Mouse (Mus musculus) cerebellum, adult 8-10 months (tissue): ENCODE measurements around the gene Hmgcs2.

Experiments
- DNase-seq: peaks from one replicate; pipeline ENCODE4 v3.0.0; 2022

The Hmgcs2 gene

DNA sequence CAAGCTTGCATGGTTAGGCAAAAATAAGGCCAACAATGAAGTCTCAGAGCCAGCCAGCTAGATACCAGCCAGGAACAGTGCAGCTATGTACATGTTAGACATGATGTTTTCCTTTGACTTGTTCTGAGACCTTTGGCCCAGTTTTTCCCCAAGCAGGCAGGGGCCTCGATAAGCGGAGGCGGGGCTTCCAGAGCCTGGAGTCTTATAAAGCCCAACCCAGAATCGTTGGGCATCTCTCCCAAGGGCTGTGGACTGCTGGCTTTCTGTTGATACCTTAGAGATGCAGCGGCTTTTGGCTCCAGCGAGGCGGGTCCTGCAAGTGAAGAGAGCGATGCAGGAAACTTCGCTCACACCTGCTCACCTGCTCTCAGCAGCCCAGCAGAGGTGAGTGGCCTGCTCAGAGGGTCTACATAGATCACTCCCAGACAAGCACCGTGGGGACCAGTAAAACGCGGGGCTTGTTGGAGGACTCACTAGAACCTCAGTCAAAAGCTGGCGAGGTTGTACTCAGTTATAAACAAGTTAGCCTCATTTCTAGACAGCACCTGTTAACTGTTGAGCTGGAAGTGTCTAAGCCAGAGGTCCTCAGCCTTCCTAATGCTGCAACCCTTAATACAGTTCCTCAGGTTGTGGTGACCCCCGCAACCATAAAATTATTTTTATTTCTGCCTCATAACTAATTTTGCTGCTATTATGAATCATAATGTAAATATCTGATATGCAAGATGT is at the start of gene Hmgcs2:
Hmgcs2 (plus strand) TSS at position 232 of the 729 bp plus-strand sequence.
- no peak for DNase-seq

DNA sequence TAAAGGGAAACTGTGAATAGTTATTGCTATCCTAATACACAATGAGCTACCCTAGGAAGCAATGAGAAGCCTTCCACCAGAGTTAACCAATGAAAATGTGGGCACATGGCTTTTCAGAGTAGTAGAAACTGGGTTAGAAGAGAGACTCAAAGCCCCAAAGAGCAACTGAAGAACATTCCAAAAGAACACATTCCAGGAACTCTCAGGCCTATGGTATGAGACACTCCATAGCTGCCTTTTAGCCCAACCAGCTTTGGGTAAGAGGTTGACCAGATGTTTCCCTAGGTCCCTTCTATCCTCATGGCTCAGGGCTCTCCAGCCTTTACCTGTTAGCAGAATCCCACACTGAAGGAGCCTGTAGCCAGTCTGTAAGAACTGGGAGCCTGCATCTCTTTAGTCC is 46.7 kb upstream of the Hmgcs2 start:
- DNase-seq: no peak

DNA sequence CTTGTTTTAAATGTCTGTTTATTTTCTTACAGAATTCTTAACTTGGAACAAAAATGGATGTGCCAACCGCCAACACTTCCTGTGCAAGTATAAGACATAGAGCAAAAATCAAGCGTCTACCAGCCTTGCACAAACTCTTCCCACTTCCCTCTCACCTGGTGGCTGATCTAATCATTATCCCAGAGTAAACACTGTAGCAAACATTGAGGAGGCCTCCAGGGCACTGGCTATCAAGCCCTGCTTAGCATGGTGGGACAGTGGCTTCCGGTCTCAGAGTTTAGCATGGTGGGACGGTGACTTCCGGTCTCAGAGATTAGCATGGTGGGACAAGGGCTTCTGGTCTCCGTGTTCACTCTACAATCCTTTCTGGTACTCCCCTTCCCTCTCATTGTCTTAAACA is 44.0 kb upstream of the Hmgcs2 start:
- DNase-seq: no peak

DNA sequence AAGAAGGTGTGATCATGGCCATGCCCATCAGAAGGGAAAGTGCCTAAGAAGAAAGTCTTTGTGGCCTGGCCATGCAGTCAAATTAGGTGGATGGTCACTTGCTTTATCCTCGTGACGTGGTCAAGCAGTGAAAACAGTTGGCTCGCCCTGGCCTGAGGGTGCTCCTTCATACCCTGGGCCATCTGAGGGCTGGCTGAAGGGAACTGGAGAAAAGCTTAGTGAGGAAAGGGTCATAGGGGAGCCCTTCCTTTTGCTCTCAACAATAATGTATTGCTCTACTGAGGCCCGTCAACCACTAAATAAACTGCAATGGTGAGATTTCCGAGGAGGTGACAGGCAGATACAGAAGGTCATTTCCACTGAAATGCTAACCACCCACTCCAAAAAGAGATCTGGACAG is 43.0 kb upstream of the Hmgcs2 start:
- no peak for DNase-seq

DNA sequence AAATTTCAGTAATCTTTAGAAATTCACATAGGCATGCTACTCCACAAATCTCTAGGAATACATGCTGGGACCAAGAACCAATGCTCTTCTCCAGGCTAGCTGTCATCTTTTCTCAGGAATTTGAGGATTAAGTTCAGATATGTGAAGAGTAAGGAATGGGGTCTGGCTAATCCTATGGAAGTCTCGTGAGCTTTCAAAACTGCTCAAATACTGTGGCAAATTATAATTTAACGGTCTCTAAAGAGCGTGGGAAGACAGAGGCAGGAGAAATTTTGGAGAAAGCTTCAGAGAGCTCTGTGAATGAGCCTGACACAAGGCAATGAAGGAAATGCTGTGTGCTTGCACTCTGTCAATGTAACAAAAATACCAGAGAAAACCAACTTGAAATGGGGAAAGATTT is 42.1 kb upstream of the Hmgcs2 start:
- DNase-seq: no peak

DNA sequence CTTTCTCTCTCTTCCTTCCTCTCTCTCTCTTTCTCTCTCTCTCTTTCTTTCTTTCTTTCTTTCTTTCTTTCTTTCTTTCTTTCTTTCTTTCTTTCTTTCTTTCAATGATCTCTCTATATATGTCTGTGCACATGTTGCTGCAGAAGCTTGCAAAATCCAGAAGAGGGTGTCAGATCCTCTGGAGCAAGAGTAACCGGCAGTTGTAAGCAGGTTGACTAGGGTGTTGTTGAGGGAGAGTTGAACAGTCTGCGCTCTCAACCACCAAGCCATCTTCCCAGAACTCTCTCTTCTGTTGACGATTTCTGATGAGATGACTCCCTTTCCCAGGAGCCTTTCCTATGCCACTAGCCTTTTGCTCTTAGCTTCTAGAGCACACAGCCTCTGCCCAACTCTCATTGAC is 38.2 kb upstream of the Hmgcs2 start:
- no peak for DNase-seq

DNA sequence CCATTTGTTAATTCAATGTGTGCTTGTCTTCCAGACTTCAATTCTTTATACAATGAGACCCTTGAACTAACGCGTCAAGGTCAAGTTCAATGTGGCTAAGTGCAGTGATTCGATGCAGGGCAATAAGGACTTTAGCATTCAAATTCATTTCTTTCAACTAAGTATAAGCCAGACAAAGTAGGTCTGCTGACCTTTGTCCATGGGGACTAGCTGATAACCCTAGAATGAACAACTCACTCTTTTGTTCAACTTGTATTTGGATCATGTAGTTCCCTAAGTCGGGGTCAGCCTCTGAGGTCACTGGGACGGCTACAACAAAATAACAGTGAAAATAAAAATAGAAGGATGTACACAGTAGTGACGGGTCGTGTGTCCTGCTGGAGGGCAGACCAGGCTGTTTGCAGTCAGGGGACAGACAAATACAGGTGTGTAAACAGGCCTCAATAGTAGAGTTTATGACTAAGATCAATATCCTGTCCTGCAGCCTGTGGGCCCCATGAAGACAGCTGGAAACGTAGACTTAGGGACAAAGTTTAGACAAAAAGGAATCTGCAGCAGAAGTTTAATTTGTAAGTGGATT is 37.7 kb upstream of the Hmgcs2 start:
- DNase-seq: no peak

DNA sequence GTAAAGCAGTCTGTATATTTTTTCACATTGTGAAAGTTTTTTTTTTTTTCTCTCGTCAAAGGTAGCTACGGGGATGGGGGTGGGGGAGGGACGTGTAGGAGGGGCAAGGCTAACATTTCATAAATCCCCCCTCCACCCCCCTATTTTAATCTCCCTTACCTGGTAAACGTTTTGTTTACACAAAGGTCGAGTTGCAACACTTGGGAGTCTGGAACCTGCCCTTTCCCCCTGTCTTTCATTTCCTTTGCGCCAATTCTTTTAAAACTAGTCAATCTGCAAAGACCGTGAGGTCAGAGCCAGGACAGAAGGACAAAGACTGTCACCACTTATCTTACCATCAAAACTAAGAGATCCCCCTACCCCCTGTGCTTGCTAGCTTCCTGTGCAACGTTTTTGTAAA is 34.3 kb upstream of the Hmgcs2 start:
- DNase-seq: no peak

DNA sequence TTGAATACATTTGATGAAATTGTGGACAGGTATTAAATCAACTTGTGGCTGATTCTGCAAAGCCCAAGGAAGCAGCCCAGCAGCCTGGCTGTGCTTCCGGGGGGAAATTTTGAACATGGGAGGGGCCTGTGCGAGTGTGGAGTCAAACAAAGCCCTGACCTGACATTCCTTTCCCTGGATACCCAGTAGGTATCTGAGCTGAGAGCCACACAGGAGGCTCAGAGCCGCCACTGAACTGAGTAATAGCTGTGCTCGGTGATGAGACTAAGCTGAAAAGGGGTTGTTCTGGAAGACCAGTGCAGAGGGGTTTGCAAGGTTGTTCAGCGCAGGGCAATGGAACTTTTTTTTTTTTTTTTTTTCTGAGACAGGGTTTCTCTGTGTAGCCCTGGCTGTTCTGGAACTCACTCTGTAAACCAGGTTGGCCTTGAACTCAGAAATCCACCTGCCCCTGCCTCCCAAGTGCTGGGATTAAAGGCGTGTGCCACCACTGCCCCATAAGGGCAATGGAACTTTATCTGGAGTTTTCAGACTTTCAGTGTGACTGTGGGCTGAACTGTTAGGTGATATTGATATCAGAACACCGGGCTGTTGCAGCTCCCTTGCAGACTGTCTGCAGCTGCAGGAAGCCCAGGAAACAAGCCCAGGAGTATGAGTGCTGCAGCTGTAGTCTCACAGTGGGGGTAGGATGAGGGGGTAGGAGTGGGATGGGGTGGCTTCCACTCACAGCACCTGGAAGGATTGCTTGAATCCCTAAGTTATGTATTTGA is 33.1 kb upstream of the Hmgcs2 start:
- DNase-seq: no peak

DNA sequence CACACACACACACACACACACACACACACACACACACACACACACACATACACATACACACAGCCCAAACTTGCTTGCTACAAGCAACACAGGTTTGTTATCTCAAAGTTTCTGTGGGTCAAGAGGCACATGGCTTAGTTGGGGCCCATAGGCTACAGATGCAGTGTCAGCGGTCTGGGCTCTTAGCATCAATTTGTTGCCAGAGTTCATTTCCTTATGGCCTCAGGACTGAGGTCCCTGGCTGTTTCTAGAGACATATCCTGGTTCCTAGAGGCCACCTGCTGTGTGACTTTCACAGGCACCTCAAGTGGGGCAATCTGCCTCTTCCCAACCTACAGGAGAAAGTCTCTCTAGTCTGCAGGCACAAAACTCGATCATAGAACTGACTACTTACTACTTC is 30.9 kb upstream of the Hmgcs2 start:
- DNase-seq: no peak

DNA sequence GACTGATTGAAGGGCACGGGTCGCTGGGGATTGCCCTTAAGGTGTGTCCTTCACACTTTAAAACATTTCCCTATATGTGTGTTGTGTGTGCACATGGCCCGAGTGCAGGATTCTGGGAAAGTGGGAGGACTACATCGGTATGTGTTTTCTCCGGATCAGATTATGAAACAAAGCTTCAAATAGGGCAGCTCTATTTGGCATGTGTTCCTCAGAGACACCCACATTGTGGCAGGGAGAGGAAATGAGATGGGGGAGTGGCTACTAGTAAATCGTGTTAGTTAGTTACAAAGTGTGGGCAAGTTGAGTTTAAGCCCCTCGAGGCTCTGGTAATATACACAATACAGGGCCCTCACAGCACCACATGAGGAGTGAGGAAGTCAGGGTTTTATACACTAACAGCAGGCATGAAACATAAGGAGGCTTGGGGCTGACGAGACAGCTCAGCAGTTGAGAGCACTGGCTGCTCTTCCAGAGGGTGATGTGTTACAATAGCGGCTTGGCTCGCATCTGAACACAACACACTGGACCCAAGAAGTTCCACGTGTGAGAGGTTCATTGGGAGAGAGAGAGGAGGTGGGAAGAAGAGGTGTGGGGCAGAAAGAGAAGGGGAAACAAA is 30.3 kb upstream of the Hmgcs2 start:
- DNase-seq: no peak

DNA sequence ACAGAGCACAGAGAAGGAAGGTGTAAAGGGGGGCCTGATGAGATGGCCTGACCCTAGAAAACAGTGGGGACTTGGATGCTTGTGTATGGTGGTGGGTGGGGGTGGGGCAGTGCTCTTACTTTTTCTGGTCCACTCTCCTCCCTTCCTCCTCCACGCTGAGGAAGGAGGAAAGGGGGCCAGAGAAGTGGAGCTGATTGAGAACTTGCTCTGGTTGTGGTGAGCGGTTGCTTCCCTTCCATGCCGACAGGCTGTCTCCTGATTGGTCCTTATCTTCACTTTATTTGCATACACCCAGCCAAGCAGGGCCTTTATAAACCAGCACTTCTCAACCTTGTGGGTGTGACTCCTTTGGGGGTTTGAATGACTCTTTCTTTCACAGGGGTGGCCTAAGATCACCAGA is 26.2 kb upstream of the Hmgcs2 start:
- no peak for DNase-seq

DNA sequence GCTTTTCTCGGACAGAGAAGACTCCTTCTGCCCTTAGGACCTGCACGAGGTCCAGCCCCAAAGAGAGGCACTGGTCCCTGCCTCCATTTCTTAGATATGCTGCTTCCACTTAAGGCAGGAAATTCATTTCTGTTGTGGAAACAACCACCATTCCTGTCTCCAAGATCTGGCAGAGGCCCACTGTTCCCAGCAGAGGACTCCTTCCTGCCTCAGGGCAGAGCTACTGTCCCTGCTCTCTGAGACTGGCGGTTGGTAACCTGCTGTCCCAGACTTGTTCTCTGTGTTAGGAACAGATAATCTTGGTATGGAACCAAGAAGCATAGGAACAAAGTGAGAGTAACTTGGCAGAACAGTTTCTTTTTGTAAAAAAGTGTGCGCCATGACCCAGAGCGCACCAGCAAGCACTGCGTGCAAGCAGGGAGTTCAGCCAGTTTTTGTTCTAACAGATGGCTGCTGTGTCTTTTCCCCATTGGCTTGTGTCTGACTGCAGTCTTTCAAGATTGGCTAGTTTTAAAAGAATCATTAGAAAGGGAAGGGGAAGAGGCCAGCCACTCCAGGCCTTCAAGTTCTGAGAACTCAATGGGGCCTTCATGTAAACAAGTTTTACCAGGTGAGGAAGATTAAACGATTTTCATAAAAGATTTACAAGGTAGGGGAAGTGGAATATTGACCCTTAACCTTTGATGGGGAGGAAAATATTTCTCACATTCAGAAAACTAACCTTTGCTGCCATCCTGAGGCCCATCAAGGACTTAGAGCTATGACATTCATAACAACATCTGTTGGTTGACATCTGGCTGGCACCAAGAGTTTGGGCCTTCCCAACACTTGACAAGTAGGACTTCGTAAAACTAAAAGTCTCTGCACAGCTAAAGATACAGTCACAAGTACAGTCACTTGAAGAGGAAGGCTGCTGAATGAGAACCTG is 25.3 kb upstream of the Hmgcs2 start:
- no peak for DNase-seq

DNA sequence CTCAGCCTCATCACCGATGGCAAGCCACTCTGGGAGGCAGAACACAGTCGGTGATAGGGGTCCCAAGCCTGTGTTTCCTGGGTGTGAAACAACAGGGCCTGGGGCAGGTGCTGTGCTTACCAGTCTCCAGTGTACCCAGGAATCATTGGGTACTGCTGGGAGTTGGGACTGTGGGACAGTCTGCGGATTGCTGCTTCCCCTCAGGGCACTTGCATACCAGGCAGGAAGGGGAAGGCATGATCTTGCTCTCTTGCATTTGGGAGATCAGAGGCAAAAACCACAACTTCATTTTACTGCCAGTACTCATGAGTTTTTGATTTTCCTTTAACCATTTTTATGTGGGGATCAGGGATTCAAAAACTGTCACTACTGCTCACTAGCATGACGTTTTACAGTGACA is 21.5 kb upstream of the Hmgcs2 start:
- DNase-seq: no peak

DNA sequence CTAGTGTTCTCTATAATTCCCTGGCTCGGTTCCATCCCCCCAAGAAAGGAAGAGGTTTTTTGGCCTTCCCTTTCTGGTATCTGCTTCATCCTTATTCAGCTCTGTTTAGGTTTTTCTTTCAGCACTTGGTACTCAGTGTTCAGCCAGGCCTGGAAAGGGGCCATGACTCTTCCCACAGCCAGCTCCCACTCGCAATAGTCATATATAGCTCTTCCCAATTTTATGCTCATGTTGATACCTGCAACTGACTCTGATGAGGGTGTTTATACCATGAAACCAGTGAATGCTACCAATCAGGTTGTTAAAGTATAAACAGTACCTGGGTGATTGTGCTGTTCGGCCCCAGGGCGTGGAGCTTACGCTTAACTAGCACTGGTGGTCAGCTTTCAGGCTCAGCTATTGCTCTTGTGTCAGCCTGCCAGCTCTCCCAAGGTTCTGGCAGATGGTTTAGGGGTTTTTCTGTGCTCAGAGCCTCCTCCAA is 20.9 kb upstream of the Hmgcs2 start:
- DNase-seq: peak; percentile 2

DNA sequence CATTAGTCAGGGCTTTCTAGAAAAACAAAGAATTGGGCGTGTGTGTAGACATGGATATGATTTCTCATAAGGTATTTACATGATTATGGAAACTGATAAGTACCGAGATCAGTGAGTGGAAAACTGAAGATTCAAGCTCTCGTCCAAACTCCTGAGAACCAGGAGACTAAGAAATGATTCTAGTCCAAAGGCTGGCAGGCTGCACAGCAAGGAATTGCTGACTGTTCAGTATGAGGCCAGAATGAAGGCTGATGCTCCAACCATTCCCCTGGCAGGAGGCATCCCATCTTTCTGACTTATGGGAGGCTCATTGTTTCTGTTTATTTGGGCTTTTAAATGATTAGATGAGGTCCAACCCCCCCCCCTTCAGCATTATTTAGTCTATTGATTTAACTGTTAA is 19.7 kb upstream of the Hmgcs2 start:
- no peak for DNase-seq

DNA sequence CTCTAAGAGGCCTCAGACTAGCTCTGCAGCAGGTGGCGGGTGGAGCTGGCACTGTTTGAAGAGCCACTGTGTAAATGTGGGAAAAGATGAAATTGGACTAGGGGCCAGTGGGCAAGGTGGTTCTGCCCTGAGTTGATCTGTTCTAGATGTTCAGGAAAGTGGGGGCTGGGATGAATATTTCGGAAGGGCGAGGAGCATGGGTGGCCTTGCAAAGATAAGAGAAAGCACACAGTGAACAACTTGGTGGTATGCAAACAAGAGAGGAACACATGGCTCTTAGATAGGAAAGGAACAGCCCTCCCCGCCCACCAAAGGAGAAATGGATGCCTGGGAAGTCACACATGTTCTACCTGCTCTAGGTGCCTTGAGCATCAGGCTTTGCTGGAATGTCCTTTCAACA is 18.8 kb upstream of the Hmgcs2 start:
- DNase-seq: no peak

DNA sequence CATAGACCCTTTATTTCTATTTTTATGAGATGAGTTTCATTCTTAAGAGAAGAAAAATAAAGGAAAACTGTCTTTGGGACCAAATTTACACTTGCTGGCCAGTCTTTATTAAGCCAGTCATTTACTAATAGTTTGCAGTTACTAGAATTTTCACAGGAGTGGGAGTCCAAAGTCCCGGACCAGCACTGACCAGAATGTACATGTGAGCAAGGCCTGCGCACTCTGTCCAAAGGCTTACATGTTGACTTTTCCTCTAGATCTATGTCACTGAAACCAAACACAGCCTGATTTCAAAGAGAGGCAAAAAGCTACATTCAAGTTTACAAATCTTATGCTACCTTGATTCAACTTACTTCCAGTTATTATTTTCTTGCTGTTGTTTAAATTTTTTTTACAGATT is 18.1 kb upstream of the Hmgcs2 start:
- no peak for DNase-seq

DNA sequence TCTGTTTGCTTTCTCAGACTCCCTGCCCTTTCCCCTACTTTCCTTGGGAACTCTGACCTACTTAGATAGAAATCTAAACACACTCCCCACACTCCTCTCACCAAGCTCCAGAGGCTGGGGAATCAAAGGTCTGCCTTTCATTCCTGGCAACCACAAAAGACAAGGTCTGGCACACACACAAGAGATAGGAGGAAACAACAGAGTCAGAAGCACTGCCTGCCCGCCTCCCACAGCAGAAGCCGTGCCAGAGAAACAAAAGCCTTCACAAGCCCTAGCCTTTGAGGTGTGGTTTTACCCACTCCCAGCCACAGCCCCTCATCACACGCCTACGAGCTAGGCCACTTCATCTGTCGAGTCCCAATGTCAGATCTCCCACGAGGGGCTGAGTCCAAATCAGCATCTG is 13.0 kb upstream of the Hmgcs2 start:
- no peak for DNase-seq

DNA sequence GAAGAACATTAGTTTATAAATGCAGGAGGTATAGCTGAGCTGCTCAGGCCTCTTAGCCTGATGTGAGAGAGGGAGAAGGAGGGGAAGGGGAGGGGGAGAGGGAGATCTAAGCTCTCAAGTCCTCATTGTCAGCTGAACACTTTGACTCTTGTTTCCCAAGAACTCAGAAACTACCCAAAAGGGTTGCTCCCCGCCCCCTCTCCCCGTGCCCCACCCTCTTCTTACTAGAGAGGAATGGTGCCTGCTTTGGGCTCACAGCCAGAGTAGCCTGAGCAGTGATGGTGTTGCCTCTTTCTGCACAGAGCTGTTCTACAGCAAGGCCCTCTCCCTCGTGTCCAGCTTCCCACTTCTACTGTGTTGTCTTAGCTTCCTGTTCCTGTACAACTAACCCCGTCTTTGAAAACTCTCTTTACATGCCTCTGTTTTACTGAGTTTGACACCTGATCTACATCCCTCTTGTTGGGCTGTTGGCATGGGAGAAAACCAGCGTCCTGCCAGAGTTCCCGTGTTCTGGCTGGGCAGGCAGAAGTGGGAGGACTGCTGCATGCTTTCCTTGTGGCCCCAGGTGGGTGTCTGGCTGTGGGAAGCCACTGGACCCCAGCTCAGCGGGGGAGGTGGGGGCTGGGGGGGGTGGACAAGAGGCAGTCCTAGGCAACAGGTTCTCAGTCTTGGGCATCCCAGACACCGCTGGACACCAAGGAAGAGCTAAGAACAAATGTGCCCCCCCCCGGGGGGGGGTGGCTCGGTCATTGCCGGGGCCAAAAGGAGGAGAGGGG is 6.4 kb upstream of the Hmgcs2 start:
- DNase-seq: no peak

DNA sequence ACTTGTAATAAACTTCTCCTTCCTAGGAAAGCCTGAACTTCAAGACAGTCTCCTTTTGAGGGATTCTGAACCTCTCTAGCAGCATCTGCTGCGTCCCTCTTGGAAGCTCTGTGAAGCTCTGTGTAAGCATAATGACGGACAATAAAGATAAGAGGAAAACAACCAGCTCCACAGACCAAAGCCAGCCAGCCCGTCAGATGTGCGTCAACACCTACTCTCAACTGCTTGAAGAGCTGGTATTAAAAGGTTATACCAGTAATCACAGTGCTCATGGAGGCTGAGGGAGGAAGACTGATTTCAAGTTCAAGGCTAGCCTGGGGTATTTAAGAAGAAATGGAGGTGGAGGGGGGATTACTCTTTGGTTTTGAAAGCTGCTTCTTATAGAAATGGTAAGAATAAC is 553 bp upstream of the Hmgcs2 start:
- no peak for DNase-seq
